ENCODE assay signal across 8 mouse cellular contexts in the genomic region with DNA sequence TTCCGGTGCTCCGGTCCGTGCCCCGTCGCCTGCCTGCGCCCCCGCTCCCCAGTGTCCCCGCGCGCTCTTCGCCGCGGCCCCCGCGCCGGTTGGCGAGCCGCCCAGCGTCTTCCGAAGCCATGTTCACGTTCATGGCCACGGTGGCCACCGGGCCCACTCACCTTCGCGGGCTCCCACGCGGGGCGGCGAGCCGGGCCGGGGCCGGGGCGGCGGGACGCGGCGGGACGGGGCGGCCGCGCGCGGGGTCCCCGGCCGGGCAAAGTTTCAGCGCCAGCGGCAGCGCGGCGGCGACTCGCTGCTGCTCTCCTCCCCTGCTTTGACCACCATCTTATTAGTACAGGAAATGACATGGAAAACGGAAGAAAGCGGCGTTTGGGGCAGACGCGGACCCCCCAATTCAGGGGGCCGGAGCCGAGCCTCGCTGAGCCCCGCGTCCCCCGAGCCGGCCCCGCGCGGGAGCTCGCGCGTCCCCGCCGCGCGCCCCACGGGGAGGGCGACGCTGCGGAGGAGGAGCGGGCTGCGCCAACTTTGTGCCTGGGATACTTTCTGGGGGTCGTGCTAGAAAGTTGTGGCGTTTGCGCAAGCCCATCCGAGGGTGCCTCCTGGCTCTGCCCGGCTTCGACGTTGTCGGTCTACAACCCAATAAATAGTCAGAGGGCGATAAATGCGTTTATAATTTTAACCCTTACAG. TPM values are rescaled to one million over a fixed set of nuclear protein-coding genes. Genes with fewer than 3 reads are reported as not detected.
DNase-seq lines count a peak whose midpoint lies in the region; ATAC-seq and TF ChIP-seq lines count a peak whose summit lies in the region.

Gene Prdm11 (minus strand): TSS at position 350 of the 691 bp plus-strand sequence.

- H3K9ac ChIP-seq in forebrain, embryonic 16.5 days (replicated peaks; ENCODE audit: low read depth, low read length): peak within 1 kb of the TSS; percentile 94
- peak within 1 kb of the TSS; percentile 96 for H3K9ac ChIP-seq in liver, postnatal 0 days (replicated peaks)

- DNase-seq in ovary, postnatal 10 days (ENCODE audit: low spot score): peak; percentile 44
- DNase-seq in ovary, adult 18-20 months (ENCODE audit: low spot score): no peak
- peak; percentile 66 for DNase-seq in adrenal gland, adult 2 months
- DNase-seq in kidney, postnatal 10 days: peak; percentile 61
- DNase-seq in liver, postnatal 0 days: peak; percentile 50
- DNase-seq in retina, postnatal 1 day: peak; percentile 73
- DNase-seq in T-cell, adult 2 months (ENCODE audit: low spot score): no peak

- H3K4me1 ChIP-seq in forebrain, embryonic 16.5 days (replicated peaks; ENCODE audit: control insufficient read depth, insufficient read depth, low read length): peaks cover 16% of the 10 kb centered on the region
- peaks cover 21% of the 10 kb centered on the region for H3K4me1 ChIP-seq in liver, postnatal 0 days (ENCODE audit: insufficient read depth)

- H3K27ac ChIP-seq in forebrain, embryonic 16.5 days (ENCODE audit: low read length): peak within 1 kb of the TSS; percentile 91
- H3K27ac ChIP-seq in liver, postnatal 0 days (ENCODE audit: low read depth): peak within 1 kb of the TSS; percentile 96

- no peak; the same call in 1 of the 2 replicates for TF ChIP-seq EP300 in liver, postnatal 0 days (IDR thresholded peaks at IDR 0.05; ENCODE audit: low read depth)

- H3K36me3 ChIP-seq in forebrain, embryonic 16.5 days (ENCODE audit: control insufficient read depth, insufficient read depth): no peaks in the 10 kb centered on the region
- H3K36me3 ChIP-seq in liver, postnatal 0 days (replicated peaks; ENCODE audit: insufficient read depth, low read length): no peaks in the 10 kb centered on the region

- H3K27me3 ChIP-seq in forebrain, embryonic 16.5 days (replicated peaks; ENCODE audit: control insufficient read depth, insufficient read depth, low read length): no peaks in the 10 kb centered on the region
- H3K27me3 ChIP-seq in liver, postnatal 0 days (ENCODE audit: insufficient read depth, low read length): no peaks in the 10 kb centered on the region

- peak; percentile 49 for ATAC-seq in forebrain, embryonic 16.5 days
- peak; percentile 8; the same call in 1 of the 2 replicates for ATAC-seq in liver, postnatal 0 days

- H3K9me3 ChIP-seq in forebrain, embryonic 16.5 days (ENCODE audit: control insufficient read depth, low read length): no peaks in the 10 kb centered on the region
- no peaks in the 10 kb centered on the region for H3K9me3 ChIP-seq in liver, postnatal 0 days (ENCODE audit: low read length)

- TF ChIP-seq CTCF in liver, postnatal 0 days (IDR thresholded peaks at IDR 0.05; ENCODE audit: low read depth): no peak

- H3K4me3 ChIP-seq in forebrain, embryonic 16.5 days (replicated peaks; ENCODE audit: low read length): peak within 1 kb of the TSS; percentile 82
- peak within 1 kb of the TSS; percentile 69 for H3K4me3 ChIP-seq in liver, postnatal 0 days (ENCODE audit: low read depth, low read length)

- WGBS in forebrain, embryonic 16.5 days: under 1% methylated on average over 86 of the region's 90 CpGs
- 1% methylated on average over 68 of the region's 90 CpGs for WGBS in liver, postnatal 0 days (ENCODE audit: insufficient replicate concordance)

- H3K4me2 ChIP-seq in forebrain, embryonic 16.5 days (ENCODE audit: low read length): peak within 1 kb of the TSS; percentile 70
- H3K4me2 ChIP-seq in liver, postnatal 0 days (ENCODE audit: low read depth, low read length): peak within 1 kb of the TSS; percentile 85

RNA-seq across cellular contexts. Expression of gene Prdm11, which starts in this region (rescaled TPM):
- 10 to 100 TPM; 36.4 to 52.4 TPM for total RNA-seq in adrenal gland, adult 2 months (2021)
- 38.3 and 39.8 TPM in 2 replicates for polyA plus RNA-seq in adrenal gland, adult 2 months (2012; rRNA removed)
- 1.7 and 2.4 TPM in 2 replicates for polyA plus RNA-seq in forebrain, embryonic 16.5 days (2015; fragmentation: Nextera tagmentation; extraction: Ambion mirVana)
- polyA plus RNA-seq in liver, postnatal 0 days (2015; fragmentation: Nextera tagmentation; extraction: Ambion mirVana): 0.86 and 1.2 TPM in 2 replicates

Comparison
In these comparisons a context has a peak if more than half of its experiments do, and no peak if none do; other contexts are left out.
1. RNA of gene Prdm11 (polyA plus RNA-seq): 38.3 to 39.8 TPM in adrenal gland, adult 2 months; 1.7 to 2.4 TPM in forebrain, embryonic 16.5 days and 0.86 to 1.2 TPM in liver, postnatal 0 days; every median in the first group is over 10 times any median in the second.
2. DNase-seq: peak in ovary, postnatal 10 days (single experiment), adrenal gland, adult 2 months (single experiment), kidney, postnatal 10 days (single experiment), liver, postnatal 0 days (single experiment) and retina, postnatal 1 day (single experiment); none in ovary, adult 18-20 months (single experiment) and T-cell, adult 2 months (single experiment).